Mouse (Mus musculus): ENCODE measurements around the gene Tecr.

- TF ChIP-seq CTCF (IDR thresholded peaks at IDR 0.05; ENCODE audit: low read depth), result no peak
- TF ChIP-seq EP300 (optimal IDR thresholded peaks at IDR 0.05), result no peak
Observed at GRCm38 (mm10) chr8:83616625-83617024, 8.9 kb upstream of the Tecr start.

Data from stomach, postnatal 0 days (tissue).